Mouse (Mus musculus) thymus, postnatal 36 days (tissue): ENCODE data around the gene Them7.

Experiments
- DNase-seq, 2 experiments: peaks; one replicate each; pipeline ENCODE4 v3.0.0; 2022; ENCODE audit warnings: mixed read lengths in 2 of 2

Gene Them7

DNA sequence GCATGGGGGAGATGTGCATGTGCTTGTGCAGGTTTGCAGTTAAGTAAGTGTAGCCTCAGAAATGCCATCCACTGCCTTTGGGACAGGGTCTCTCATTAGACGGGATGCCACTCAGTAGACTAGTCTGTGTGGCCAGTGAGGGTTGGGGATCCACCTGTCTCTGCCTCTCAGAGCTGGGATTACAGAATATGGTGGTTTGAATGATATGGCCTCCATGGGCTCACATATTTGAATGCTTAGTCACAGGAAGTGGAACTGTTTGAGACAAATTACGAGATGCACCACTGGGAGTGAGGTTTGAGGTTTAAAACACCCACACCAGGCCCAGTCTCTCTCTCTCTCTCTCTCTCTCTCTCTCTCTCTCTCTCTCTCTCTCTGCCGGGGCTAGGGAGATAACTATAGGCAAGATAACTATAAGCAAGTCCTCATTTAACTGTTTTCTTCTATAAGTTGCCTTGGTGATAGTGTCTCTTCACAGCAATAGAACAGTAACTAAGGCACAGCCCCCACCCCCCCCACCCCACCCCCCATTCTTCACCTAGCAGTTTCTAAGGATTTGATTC is 156.7 kb downstream of the Them7 start:
- DNase-seq: no peak

DNA sequence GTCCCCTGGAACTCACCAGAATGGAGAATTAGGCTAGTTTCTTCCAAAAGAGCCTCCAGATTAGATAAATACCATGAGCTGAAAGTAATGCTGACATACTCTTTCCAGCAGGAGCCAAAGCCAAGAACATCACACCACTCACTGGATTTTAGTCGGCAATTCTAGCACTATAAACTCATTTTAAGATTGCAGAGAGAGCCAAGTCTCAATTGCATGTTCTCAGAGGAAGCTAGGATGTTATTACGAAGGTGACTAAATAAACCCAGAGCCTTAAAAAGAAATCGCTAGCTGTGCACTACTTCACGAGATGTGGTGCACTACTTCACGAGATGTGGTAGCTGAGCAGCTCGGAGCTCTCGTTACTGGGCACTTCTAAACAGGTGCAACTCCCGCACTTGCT is 158.9 kb downstream of the Them7 start:
- DNase-seq: no peak

DNA sequence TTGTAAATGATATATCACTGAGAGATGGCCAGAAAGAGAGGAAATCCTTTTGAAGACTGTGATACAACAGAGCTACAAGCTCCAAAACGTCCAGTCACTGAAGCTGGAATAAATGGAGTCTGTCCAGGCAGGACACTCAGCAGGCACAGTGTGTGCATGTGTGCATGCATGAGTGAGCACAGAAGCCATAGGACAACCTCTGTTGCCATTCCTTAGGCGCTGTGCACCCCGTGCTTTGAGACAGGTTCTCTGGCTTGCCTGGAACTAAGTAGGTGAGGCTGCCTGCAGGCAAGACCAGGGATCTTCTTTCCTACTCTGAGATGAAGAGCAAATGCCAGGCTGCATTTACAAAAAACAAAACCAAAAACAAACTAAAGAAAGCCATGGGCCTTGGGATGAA is 160.9 kb downstream of the Them7 start:
- DNase-seq: no peak

DNA sequence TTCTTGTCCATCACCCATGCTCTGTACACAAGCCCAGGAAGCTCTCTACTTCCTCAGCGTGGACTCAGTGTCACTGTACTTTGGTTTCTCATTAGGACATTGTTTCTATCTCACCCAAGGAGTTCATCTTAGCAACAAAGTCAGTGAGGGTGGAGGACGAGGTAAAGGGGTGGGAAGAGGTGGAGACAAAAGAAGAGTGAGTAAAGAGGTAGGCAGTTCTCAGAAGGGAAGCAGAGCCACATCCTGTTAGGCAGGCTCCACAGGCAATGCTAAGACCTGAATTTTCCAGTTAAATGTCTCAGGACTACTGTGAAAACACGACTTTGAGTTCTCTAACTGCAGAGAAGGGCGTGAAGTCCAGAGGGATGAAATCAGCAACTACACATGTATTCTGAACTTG is 162.3 kb downstream of the Them7 start:
- DNase-seq: no peak

DNA sequence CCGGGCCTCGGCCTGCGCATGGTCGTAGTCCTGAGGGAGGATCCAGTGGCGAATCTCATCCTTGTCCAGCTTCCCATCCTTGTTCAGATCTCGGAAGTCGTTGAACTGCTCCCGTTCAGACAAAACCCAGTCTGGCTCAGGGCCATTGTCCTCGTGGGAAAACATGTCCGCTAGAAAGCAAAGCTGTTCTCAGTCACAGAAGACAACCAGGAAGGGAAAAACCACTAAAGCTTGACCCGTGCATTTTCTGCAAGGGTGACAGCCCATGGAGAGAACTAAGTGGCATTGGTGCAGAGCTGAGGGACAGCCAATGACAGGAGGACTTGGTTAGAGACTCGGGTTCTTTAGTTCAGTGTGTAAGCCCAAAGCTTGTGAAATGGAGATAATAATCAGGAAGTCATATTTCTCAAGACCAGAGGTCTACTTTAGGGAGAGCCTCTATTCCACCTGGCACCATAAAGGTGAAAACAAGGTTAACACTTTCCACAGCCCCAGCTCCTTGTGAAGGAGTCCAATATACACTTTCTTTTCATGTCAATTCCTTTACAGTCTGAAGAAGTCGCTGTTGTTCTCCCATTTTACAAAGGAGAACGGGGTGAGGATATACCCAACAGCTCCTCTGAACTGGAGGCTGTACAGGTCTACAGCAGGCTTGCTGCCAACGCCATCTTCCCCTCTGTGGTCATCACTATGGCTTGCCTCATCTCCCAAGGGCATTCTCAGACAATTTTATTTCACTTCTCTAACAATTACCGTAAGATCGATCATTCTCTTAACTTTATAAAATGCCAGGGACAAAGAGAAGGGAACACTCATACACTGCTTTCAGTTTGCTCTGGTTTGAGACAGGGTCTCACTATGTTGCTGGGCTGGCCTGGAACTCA is 165.1 kb downstream of the Them7 start:
- no peak for DNase-seq

DNA sequence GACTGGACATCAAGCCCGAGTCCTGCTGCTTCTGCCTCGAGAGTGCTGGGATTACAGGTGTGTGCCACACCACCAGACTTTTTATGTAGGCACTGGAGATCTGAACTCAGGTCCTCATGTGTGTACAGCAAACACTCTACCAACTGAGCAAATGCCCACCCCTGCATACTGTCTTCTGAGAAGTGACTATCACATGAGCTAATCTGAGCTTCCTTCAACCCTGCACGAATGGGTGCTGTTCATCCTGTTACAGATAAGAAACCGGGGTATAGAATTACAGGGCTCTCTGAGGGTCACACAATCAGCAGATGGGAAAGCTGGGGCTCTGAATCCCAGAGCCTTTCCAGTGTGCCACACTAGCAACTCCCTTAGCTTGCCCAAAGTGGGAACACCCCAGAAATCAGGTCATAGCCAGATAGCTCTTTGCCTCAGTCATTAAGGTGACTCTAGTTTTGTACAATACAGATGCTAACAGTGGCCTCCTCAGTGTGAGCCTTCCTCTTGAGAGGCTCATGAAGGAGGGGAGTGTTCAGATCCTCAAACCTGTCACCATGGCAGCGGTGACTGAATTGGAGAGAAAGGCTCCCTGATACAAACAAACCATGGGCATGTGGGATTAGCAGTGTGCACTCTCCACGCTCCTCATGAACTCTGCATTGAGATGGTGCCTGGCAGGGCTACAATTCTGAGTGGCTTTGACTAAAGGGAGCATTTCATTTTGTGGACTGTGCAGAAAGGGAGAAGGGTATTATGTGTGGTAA is 166.7 kb downstream of the Them7 start:
- no peak for DNase-seq

DNA sequence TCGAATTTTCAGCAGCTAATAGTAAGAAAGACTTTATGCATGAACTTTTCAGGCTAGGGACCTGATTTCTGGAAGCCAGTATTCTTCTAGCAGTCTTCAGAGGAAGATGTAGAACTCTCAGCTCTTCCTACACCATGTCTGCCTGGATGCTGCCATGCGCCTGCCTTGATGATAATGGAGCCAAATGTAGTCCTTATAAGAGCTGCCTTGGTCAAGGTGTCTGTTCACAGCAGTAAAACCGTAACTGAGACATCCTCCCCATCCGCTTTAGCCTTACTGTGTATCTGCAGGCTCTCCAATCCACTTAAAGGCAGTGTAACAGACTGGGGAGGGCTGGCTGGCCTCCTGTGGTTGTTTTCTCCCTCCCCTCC is 167.3 kb downstream of the Them7 start:
- DNase-seq: no peak

DNA sequence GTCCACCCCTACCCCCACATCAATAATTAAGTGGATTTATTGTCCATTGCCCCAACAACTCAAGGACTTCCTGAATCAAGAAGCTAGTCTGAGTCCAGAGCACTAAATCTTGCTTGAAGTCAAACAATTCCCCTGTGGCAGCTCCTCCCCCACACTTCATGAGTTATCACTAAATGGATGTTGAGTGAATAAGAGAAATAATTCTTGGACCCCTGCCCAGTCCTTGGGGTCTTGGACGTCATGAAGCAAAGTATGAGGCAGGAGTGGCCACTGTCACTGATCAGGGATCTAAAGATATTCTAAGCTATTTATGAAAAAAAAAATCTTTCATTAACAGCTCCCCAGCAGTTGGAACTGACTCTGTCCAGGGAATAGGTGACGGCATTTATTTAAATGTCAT is 168.4 kb downstream of the Them7 start:
- no peak for DNase-seq

DNA sequence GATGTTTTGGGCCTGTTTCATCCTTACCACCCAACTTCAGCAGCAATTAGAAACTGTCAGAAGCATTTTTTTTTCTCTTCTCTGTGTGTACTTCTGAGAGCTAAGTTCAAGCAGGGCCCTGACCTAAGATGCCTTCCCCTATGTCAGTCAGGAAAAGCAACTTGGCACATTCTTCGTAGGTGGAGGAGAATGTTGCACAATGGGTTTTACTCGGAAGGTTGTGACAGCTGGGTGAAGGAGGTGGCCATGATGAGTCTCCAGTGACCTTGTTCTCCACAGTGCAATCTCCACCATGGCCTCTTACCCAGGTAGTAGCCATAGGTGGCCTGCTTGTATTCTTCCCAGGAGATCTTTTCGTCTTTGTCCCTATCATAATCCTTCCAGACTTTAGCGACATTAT is 170.3 kb downstream of the Them7 start:
- DNase-seq: no peak

DNA sequence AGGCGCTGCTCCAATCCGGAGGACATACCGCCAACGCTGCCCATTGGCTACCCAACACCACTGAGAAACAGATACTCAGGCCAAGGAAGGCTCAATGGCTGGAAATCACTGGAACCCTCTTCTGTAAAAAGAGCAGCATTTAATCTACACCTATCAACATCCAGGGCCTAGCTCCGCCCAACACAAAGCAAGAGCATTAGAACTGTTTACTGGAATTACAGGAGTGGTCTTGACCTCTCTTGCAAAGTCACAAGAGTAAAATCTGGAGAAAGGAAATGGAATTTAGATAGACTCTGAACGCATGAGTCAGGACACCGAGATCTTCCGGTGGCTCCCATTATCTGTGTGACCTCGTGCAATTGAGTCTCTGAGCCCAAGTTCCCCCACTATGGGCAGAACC is 171.9 kb downstream of the Them7 start:
- no peak for DNase-seq

DNA sequence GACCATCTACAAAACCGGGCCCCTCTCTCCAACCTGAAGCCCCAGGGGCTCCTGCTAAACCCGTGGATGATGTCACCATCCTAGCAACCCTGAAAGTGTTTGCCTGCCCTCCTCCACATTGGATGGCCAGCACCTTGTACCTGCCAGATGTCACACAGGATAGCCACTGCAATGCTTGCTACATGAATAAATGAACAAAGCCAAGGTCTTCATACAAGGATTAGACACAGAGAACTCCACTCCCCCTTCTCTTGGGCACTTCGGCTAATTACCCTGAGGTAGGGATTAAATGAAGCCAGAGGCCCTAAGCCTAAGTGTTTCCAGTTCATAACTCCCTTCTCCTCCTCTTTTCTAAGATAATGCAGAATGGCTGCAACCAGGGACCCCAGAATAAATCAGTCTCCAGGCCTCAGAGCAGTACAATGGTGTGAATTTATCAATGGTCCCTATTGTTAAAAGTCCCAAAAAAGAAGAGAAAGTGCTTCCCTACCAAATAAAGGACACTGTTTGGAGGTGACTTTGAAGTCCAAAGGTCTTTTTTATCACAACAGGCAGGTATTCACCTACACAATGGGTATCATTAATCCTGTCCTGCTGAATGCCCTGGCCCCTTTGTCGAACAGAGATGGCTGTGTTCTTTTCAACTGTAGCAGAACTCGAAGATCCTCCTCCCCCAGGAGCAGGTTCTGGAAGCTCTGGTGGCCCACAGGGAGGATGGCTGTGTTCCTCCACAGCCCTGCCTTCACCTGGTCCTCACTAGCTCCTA is 173.5 kb downstream of the Them7 start:
- no peak for DNase-seq

DNA sequence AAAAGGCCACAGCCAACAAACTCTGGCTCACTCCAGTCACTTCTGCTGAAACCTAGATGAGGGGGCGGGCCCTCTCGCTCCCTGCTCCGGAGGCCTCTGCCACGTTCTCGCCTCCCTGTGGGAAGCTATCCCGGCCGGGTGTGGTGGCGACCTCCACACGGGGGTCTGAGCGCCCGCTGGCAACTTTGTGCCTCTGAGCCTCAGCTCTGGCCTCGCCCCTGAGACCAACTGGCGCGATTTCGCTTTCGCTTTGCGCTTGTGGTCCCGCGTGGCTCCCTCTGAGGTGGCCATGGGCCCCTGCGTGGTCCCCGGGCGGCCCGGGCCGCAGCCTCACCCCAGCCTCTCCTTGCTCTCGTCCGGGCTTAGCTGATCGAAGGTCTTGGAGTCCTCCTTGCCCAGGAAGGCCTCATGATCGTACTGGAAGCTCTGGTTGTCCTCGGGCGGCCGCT is 174.5 kb downstream of the Them7 start:
- DNase-seq: peak; percentile 31 to 42

DNA sequence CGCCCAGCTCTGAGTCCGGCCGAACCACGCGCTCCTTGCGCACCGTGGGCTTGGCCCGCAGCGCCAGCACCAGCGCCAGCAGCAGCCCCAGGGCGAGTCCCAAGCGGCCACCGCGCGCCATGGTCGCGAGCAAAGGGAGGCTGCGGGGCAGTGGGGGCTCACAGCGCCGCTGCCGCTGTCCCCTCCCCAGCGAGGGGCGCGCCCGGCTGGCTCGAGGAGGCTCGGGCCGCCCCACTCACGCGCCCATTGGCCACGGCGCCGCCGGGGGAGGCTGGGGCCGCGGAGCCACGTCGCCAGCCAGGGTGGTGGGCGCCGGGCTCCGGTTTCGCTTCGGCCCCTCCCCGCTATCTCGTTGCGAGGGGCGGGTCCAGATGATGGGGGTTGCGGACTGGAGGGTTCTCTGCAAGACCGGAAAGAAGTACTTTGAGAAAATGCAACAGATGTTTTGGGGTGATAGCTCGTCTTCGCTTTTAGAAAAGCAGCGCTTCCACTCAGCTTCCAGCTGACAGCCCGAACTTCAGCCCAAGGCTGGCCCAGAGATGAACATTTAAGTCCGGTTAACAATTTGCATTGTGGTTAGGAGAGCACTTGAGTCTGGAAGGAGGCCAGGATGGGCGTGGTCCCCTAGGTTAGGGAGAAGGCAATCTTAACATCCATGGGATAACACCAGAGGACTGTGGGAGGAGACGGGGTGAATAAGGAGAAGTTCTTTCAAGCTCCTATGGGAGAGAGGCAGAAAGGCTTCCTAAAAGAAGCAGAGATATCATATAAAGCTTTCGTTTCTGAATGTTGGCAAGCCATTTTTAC is 175.2 kb downstream of the Them7 start, which contains the start of gene Rcn1:
Gene Rcn1 (minus strand): TSS at position 235 of the 807 bp plus-strand sequence.
- peak; percentile 72 to 79 for DNase-seq

DNA sequence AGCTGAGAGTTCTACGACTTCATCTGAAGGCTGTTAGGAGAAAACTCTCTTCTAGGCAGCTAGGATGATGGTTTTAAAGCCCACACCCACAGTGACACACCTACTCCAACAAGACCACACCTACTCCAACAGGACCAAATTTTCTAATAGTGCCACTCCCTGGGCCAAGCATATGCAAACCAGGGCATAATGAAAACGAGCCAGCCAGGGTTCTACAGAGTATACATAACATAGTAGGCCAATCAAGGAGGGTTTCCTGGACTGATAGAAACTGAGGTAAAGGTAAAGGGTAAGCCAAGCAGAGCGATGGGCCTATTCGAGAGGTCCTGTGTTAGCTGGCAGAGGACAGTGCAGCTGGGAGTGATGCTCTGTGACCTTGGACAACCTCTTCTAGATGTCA is 176.4 kb downstream of the Them7 start:
- DNase-seq: no peak

DNA sequence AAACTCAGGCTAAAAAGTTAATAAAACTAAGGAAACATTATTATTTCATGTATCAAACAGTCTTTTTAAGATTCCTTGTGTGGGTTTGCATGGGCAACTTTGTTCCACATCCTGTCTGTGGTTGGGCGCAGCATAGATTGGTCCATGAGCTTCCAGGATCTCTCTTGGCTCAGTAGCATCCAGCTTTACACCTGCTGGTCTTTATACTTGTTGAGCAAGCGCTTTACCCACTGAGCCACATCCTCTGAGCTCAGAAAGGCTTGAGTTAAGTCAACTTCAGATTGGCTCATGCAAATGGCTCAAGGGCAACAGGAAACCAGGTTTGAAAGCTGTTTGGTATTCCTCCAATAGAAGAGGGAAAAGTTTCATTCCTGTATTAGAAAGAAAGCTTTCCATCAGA is 178.1 kb downstream of the Them7 start:
- no peak for DNase-seq

DNA sequence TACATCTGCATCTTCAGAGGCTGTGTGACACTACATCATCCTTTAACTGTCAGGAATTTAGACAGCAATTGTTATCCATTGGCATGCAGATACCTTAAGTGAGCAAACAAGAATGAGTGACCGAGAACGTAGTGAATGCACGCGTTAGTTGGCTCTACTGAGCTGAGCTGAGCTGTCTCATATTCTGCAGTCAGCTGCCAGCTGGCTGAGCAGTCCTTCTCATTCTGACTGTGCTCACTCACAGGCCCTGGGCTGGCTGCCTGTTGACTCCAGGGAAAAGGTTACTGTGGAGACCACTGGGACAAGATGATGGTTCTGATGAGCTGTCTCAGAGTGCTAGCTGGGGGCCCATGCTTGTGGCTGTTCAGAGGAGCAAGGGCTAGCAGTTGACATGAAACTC is 184.4 kb downstream of the Them7 start:
- DNase-seq: no peak

DNA sequence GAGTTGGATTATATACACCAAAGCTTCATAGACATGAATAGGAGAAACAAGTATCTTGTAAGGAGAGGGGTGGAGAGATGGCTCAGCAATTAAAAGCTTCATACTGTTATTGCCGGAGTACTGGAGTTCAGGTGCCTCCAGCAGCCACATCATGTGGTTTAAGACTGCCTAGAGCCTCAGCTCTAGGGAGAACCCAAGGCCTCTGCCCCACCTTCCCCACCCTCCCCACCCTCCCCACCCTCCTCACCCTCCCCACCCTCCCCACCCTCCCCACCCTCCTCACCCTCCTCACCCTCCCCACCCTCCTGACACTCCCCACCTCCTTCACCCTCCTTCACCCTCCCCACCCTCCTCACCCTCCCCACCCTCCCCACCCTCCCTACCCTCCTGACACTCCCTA is 185.1 kb downstream of the Them7 start:
- no peak for DNase-seq

DNA sequence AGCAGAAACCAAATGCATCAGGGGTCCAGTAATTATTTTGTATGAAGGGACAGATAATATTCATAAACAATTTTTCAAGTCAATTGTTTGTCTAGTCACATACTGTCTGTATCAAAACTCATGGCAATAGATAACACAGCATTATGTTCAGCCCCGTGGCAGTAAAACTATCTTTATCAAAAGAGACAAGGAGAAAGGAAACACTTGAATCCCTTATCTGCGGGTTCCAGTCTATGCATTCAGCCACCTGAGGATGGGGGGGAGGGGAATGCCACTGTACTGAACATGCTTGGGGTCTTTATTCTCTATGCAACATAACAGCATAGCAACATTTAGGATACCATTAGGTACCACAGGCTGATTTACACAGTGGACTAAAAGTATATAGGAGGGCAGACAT is 190.2 kb downstream of the Them7 start:
- no peak for DNase-seq

DNA sequence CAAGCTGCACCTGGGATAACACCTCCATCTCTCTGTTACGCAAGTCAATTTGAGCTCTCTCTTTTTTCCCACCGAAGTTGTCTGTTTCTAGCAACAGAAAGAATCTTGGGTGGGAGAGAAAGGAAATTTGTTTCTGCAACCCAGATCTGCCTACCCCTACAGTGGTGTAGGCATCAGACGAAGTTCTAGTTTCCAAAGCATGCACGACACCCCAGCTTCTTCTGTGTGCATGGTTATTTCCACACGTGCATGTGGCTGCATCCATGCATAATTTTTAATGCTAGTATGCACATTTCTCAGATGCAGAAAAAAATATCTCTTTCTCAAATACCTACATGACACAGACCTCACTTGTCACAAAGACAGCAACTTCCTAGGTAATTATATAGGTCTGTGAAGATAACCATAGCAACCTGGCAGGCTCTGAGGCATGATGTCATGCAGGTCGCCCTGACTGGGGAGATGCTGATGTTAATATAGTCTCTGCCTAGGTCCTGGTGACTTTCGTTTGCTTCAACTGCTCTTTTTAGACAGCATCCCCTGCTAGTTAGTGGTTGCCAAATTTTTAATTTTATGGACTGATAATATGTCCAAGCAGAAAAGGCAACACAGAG is 192.0 kb downstream of the Them7 start:
- no peak for DNase-seq

DNA sequence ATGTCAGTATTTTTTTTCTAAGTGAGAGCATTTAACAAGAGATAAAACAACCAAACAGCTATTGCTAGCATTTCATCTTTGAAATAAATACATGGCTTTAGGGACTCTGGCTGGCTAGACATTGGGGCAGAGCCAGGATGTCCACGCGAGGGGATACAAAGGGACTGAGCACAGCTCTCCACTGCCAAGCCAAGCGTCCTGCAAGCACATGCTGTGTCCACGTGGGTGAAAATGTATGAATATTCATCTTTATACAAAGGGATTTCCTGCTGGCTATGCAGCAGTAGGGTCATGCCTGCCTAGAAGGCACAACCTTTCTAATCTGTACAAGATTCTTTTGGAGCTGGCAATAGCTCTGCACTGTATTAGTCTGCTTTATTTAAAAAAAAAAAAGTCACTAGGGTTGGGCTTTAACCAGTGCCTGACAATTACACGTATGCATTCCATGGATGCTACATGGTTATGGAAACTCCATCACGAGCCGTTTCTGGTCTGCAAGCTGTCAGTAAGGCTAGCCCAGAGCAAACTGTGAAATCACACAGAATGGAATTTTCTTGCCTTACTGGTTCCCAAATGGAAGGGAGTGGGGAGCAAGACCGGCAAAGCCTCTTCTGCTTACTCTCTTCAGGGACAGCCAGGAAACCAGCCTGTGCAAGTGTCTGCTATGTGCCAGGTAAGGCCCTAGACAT is 192.7 kb downstream of the Them7 start:
- no peak for DNase-seq

DNA sequence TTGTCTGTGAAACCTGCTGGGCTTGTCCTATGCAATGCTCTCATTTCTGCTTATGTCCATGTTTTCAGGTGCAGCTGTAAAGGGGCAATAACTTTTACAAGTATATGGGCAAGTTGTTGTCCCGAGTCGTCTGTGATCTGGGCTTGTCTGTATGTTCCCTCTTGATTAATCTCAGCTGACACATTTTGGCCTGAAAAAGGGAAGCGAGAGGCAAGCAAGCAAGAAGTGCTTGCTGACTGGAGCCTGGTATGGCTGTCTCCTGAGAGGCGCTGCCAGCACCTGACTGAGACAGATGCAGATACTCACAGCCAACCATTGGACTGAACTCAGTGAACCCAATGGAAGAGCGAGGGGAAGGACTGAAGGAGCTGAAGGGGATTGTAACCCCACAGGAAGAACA is 193.5 kb downstream of the Them7 start:
- no peak for DNase-seq
